Mouse (Mus musculus): ENCODE data around the gene B3gnt3. TPM values are rescaled to one million over a fixed set of nuclear protein-coding genes. Genes with fewer than 3 reads are reported as not detected.

The B3gnt3 gene
- total RNA-seq, 2 experiments from 2014 or later = 0.82 to 1.1 TPM

- DNase-seq (ENCODE audit: low spot score in 2 of 2) = no peak
Measured at GRCm38 (mm10) chr8:71679550-71680168, 21.9 kb downstream of the B3gnt3 start.

GRCm38 (mm10) chr8:71679116-71679515, 22.5 kb downstream of the B3gnt3 start:
- DNase-seq (ENCODE audit: low spot score in 2 of 2) = no peak

- no peak for DNase-seq (ENCODE audit: low spot score in 2 of 2)
Measured at GRCm38 (mm10) chr8:71678216-71678615, 23.4 kb downstream of the B3gnt3 start.

- no peak for DNase-seq (ENCODE audit: low spot score in 2 of 2)
Measured at GRCm38 (mm10) chr8:71677555-71677954, 24.0 kb downstream of the B3gnt3 start.

GRCm38 (mm10) chr8:71676803-71677202, 24.8 kb downstream of the B3gnt3 start:
- DNase-seq (ENCODE audit: low spot score in 2 of 2) = no peak

- peak; percentile 53 to 54 for DNase-seq (ENCODE audit: low spot score in 2 of 2)
Measured at GRCm38 (mm10) chr8:71676020-71676741, 25.4 kb downstream of the B3gnt3 start, which contains the start of gene Jak3. TSS of gene Jak3 (plus strand) at chr8:71676296.

GRCm38 (mm10) chr8:71675456-71676019, 26.1 kb downstream of the B3gnt3 start:
- DNase-seq (ENCODE audit: low spot score in 2 of 2) = no peak

GRCm38 (mm10) chr8:71674071-71674470, 27.5 kb downstream of the B3gnt3 start:
- DNase-seq (ENCODE audit: low spot score in 2 of 2) = no peak

- no peak for DNase-seq (ENCODE audit: low spot score in 2 of 2)
Measured at GRCm38 (mm10) chr8:71672168-71672735, 29.3 kb downstream of the B3gnt3 start.

- peak; percentile 93 to 94 for DNase-seq (ENCODE audit: low spot score in 2 of 2)
Measured at GRCm38 (mm10) chr8:71671549-71671965, 30.0 kb downstream of the B3gnt3 start, which contains the start of gene Unc13a. TSS of gene Unc13a (minus strand) at chr8:71671757.

GRCm38 (mm10) chr8:71670621-71671548, 30.7 kb downstream of the B3gnt3 start:
- DNase-seq (ENCODE audit: low spot score in 2 of 2) = peak; percentile 70 to 81

GRCm38 (mm10) chr8:71670198-71670597, 31.4 kb downstream of the B3gnt3 start:
- peak in 1 of 2 experiments; percentile 45 for DNase-seq (ENCODE audit: low spot score in 2 of 2)

- DNase-seq (ENCODE audit: low spot score in 2 of 2) = peak; percentile 27 to 56
Measured at GRCm38 (mm10) chr8:71668220-71668975, 33.2 kb downstream of the B3gnt3 start.

- DNase-seq (ENCODE audit: low spot score in 2 of 2) = no peak
Measured at GRCm38 (mm10) chr8:71667256-71667655, 34.3 kb downstream of the B3gnt3 start.

- no peak for DNase-seq (ENCODE audit: low spot score in 2 of 2)
Measured at GRCm38 (mm10) chr8:71666855-71667254, 34.7 kb downstream of the B3gnt3 start.

- DNase-seq (ENCODE audit: low spot score in 2 of 2) = no peak
Measured at GRCm38 (mm10) chr8:71665331-71666130, 36.1 kb downstream of the B3gnt3 start.

GRCm38 (mm10) chr8:71660325-71661120, 41.1 kb downstream of the B3gnt3 start:
- DNase-seq (ENCODE audit: low spot score in 2 of 2) = peak; percentile 91 to 92

- no peak for DNase-seq (ENCODE audit: low spot score in 2 of 2)
Measured at GRCm38 (mm10) chr8:71659751-71660150, 41.8 kb downstream of the B3gnt3 start.
